Mouse (Mus musculus): ENCODE results near the gene Ptpru. TPM values are rescaled to one million over a fixed set of nuclear protein-coding genes. Genes with fewer than 3 reads are reported as not detected.

The Ptpru gene
- polyA plus RNA-seq, 2 experiments from 2014 or later: not detected

DNA sequence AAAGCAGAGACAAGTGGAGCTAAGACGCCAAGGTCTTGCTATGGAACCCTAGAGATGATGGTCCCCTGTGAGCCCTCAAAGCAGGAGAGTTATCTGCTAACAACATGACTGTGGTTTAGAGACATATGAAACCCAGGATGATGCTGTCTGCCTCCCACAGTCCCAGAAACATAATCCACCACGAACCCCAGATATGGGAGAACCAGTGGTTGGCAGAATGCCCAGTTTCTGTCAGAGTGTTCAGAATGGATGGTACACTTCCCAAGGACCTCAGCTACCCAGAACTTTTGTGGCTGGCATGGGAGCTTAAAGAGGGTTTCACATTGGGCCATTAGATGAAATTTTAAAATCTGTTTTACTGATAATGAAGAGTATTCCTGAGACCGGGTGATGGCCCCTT lies 57.1 kb downstream of the Ptpru start:
- no peak for ATAC-seq

DNA sequence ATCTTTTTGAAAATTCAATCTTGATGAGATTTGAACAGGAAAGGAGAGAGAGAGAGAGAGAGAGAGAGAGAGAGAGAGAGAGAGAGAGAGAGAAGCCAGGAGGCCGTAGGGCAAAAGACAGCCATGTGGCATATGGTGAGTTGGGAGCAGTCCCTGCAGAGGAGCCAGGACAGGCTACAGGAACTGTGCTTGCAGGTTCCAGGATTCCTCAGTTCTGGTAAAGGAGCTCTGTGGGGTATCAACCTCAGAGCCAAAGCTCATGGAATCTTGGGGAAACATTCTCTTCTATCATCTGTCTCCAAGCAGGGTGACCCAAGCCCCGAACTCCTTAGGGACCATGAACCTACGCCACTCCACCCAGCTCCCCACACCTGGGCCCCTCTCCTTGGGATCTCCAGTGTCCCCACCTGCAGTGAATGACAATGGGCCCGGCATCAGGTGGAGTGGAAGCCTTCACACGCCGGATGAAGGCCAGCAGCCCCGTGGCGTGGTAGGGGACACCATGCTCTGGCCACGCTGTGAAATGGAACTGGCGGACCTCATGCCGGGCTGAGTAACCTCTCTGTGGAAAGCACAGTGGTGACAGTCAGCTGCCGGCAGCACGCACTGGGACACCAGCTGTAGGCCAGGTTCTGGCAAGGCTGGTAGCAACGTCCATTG lies 59.3 kb downstream of the Ptpru start:
- ATAC-seq: no peak

DNA sequence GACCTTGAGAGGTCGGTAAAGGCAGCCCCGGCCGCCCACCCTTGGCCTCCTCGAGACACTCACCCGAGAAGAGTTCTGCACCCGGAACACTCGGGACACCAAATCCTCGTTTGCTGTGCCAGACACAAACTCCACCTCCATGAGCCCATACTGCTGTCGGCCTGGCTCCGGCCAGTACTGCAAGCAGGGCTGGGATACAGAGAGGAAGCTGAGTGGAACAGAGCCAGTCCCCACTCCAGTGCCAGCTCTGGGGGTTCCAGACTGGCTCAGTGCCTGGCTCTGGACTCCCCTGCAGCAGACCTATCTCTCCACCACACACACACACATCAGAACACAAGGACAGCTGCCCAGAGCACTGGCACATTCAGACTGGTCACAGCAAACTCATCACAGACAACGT lies 66.7 kb downstream of the Ptpru start:
- ATAC-seq: no peak

DNA sequence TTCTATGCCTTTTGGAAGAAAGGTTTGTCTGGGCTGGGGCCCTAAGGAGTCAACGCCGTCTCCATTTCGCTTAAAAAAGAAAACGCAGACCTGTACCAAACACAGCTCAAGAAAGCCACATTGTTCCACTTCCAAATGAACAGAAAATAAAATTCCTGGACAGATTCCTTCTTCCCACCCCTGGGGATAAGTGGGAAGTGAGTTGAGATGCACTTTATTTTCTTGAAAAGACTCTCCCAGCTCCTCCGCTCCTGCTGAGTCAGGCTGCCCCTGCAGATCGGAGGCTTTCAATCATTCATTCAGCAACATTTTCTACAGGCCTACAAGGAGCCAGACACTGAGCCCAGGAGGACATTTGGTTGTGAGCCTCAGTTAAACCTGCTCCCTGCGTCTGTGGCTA lies 74.2 kb downstream of the Ptpru start:
- no peak for ATAC-seq

DNA sequence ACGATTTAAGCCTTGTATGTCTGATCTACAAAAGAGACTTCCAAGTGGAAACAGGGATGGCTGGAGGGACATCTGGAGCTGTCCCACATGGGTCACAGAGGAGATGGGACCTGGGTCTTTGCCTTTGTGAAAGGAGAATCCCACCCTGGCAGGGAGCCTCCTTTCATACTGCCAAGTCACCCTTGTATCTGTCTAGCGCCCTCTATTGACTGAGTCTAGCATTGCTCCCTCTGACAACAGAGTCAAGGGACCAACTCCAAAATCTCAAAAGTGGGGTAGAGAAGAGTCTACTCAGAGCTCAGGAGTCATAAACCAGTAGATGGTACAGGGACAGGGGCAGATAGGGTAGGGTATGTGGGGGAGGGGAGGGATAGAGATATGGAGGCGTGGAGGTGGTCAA lies 74.6 kb downstream of the Ptpru start:
- no peak for ATAC-seq

DNA sequence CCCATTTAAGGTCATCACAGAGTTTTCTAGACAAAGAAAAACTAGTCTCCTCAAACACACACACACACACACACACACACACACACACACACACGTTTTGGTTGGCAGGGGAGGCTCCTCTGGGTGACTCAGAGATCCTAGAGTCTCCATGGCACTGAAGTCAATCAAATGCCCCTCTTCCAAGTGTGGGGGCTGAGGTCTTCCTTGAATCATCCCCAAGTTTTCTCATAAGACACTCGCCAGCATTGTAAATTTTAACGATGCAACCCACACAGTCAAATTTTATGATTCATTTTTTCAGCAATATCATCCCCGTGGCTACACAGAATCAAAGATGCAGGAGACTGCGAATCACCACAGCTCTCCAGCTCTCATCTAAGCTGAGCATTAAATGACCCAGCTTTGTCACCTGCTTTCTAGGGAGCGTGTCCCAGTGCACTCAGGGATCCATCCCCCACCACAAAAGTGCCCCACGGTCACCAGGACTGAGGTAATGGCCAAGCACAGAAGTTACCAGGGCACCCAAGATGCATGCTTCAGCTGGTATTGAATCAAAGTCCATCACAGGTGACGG lies 75.8 kb downstream of the Ptpru start:
- ATAC-seq: no peak

DNA sequence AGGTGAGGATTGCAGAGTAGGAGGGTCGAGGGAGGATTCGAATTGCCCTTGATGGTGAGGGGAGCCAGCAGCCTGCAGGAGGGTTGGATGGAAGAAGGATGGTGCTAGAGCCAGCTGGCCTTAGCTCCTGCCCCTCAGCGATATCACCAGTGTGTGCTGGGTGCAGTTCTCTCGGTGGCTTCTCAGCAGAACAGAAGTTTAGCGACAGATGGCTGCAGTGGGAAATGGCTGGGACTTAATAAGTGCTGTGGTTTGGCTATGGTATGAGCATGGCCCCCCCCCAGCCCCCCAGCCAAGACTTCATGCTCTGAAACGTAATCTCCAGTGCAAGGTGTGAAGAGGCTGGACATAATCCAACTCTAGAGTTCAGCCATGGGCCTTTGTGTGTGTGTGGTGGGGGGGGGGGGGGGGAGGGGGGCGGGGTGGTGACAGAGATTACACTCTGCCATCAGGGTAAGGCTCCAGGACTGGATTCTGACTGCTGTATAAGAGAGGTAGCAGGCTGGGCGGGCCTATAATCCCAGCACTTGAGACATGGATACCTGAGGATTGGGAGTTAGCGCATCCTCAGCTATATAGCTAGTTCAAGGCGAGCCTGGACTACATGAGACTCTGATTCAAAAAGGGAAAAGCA lies 85.8 kb downstream of the Ptpru start:
- ATAC-seq: no peak

DNA sequence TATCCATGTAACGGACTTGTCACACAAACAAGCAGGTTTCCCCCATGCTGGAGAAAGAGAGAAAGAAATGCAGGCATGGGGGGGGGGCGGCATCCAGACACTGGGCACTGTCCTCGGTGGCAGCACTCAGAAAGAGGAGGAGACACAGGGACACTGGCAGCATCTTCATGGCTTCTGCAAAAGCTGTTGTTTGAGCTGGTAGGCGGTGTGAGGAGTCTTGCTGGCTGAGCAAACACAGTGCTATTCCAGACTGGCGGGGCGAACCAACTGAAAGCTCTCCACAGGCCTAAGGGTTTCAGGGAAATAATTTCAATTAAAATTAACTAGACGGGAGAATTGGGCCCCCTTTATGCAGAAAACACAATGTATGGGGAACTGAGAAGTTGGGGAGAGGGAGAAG lies 86.5 kb downstream of the Ptpru start:
- ATAC-seq: no peak

DNA sequence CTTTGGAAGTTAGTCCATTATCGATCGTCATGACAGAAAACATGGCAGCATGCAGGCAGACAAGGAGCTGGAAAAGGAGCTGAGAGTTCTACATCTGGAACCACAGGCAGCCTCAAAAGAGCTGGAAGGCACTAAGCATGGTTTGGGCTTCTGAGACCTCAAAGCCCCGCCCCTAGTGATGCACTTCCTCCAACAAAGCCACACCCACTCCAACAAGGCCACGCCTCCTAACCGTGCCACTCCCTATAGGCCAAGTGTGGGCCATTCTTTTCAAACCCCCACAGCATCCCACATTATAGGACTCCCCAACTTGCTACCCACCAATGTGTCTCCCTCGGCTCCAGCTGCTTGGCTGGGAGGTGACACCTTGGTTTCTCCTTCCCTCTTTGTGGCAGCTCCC lies 88.3 kb downstream of the Ptpru start:
- ATAC-seq: no peak

DNA sequence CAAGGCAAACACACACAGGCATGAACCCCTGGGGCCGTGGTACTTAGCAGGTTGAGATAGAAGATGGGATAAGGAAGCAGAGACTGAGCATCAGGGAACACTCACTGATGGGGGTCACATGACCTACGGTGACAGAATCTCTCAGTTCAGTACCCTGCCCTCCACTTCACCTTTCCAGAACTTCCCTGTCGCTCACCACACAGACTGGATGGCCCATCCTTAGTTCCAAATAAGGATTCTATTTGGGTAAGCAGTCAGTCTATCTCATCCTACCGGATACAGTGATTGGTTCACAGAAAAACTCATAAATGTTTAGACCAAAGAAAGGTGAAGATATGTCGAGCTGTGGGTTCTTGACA lies 93.4 kb downstream of the Ptpru start:
- no peak for ATAC-seq

DNA sequence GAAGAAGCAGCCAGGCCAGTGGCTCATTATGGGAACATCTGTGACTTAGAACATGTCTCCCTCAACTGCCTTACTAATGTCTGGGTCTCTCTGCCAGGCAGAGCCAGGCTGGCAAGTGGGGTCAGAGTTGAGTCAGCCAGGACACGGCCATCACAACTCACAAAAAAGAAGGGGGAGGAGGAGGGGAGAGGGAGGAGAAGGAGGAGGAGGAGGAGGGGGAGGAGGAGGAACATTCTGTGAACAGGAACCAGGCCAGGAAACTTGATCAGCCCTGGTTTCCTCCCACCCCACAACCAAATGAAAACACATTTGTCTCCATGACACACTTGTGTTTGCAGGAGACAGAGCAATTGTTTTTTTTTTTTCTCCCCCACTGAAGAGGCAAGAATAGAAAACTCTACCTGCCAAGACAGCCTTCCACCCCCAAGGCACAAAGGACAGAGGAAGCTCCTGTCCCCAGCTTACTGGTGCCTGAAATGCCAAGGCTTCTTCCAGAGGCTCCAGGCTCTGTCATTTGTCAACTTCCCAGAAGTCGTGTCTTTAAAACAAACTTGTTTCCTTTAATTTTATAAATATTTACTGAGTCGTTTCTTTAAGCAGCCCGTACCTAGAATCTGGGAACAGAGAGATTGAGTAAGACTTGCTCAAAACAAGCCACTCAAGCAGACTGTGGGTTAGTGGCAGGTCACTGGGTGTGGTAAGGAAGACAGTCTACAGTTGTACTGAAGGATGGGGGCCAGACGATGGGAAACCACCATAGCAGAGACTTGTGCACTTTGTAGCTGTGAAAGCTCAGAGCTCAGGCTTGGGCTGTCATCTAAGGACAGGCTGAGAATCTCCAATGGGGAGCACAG lies 94.0 kb downstream of the Ptpru start:
- no peak for ATAC-seq

DNA sequence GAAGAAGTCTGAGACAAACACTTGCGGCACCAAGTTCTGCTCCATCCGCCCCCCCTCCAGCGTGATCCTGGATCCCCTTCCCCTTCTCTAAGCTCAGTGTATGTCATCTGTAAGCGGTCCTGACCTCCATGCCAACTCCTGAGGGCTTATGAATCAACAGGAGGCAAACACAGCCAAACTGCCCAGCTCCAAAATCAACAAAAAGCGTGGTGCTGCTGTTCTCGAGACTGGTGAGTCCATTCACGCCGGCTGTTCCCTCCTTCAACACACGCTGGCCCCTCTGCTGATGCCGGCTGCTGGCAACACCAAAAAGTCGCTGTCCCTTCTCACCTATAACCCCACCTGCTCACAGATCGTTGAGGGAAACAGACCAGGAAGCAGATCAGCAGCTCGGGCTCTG lies 95.1 kb downstream of the Ptpru start:
- ATAC-seq: no peak

DNA sequence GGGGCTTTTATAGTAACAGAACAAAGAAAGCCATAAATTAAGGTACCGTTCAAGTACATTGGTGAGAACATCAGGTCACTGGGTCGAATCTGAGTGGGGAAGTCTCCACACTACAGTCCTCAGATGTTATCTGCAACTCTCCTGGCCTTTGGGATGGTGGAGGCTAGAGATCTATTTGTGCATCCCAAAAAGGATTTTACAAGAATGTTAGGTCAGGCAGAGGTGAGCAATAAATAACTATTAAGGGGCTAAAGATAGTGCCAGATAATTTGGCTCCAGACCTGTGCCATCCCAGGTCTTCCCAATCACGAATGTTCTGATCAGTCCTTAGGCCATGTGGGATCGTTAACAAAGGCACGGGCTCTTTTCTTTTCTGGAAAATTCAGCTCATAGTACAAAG lies 97.5 kb downstream of the Ptpru start:
- ATAC-seq: no peak

DNA sequence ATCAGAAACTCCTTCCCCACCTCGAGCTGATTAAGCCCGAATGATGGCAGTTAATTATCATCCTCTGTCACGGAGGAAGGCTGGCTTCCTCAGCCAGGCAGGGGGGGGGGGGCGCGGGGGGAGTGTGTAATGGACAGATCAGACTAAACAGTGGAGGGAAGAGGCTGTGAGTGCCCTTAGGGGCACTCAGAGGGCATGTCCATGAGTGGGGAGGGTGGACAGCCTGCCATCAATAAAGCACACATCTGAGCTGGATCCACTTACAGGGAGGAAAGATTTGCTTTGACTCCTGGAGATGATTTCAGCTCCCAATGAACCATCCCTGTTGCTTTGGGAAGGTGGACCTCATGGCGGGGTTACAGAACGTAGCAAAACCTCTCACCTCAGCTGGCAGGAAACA lies 109.5 kb downstream of the Ptpru start:
- ATAC-seq: no peak

DNA sequence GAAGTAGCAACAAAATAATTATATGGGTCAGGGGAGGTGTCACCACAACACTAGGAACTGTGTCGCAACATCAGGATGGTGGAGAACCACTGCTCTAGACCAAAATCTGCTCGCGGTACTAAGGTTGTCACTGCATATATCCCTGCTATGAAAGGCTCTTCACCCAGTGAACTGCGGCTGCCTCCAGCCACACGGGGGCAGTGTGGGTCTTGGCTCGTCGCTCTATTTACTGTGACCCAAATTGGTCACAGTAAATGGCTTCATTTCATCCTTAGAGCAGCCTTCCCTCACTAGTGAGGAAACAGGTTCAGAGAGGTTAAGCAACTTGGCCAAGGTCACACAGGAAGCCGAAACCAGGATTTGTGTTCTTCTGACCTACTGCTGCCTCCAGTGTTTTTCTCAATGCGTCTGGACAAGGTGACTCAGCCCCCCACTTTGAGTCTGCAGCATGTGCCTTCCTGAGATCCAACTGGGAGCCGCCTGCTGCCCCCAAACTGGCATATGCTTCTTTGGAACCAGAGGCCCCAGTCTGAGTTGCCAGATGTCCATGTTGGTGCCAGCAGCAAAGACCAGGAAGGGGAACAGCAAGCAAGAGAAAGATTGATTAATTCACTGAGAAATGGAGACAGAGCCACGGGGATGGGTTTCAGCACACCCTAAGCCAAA lies 114.5 kb downstream of the Ptpru start:
- no peak for ATAC-seq

DNA sequence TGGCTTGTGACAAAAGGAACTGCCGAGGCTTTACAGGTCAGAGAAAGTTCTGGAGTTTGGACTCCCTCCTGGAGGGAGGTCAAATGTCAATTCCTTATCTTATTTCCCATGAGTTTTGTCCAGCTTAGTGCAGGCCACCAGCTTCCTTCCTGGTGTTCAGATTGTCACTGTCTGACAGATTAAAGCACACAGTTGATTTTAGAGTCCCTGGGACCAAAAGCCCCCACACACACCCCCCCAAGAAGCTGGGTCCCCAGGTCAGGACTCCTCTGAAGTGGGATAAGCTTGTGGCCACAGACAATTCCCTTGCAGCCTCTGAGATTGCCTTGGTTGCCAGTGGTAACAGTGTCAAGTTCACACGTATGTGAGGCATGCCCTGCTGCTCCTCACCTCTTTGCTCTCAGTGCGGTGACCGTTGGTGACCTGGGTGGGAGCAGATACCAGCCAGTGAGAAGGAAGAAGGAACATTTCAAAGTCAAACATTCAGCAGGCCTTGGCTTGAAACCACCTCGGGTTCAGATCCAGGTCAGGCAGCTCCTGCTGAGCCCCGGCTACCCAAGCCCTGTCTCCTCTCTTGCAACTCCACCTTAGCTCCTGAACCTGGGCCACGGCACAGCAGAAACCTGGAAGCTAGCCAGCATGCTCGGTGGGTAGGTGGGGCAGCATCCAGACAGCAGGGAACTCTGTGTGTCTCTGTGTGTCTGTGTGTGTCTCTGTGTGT lies 115.8 kb downstream of the Ptpru start:
- ATAC-seq: no peak

DNA sequence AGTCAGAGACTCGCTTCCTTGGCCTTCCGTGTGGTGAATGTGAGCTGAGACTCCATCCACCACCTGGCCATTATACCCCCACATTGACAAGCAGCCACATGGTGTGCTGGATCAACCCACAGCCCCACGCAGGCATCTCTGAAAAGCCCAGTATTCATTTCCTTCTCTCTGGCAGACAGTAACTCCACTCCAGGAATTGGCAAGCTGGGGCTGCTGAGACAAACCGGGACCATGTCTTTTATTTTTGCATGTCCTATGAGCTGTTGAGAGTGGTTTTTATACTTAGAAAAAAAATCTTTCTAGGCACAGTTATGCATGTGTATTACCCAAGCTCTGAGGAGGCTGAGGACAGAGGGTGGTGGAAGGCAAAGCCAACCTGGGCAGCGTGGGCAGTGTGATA lies 118.9 kb downstream of the Ptpru start:
- no peak for ATAC-seq

Other genes with a start within 250 kb of the Ptpru start
- 10 to 100 TPM; 32.8 to 34.9 TPM for gene Mecr, start 5.2 kb upstream of the Ptpru start, polyA plus RNA-seq (2017; shearing (Covaris generic))
- gene Srsf4, start 35.3 kb upstream of the Ptpru start, polyA plus RNA-seq (2017; shearing (Covaris generic)): 10 to 100 TPM in 1 of 2 experiments, 1 to 10 TPM in 1; 6.7 to 13.2 TPM
- gene Tmem200b, start 83.5 kb upstream of the Ptpru start, polyA plus RNA-seq (2017; shearing (Covaris generic)): not detected
- not detected for gene Gm10300, start 236.4 kb upstream of the Ptpru start, polyA plus RNA-seq (2017; shearing (Covaris generic))
- 10 to 100 TPM; 32.3 to 35.4 TPM for gene Epb41, start 237.0 kb upstream of the Ptpru start, polyA plus RNA-seq (2017; shearing (Covaris generic))